Mouse (Mus musculus): ENCODE measurements at regions not wholly inside any gene's neighbourhood (a gene's known extent, or its start where the extent isn't known, plus 50 kb on each side); places are given as distances from the start of the nearest gene placed in this dataset.

DNA sequence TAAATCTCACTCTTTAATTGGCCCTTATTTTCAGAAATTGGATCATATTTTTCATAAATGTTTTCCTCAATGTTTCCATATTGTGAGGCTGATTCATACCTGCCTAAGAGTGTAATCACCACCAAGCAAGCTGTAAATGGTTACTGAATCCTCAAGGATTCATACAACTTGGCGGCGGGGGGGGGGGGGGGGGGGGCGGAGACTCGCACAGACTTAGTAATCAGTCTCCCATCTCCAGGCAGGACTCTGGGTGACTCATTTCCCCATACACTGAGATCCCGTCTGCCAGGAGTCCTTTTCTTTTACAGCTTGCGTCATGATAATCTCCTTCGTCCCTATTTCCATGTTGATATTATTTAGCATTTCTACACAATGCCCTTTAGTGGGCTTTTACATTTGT is 624.7 kb downstream of the Nedd1 start:
- TF ChIP-seq CTCF (IDR thresholded peaks at IDR 0.05; ENCODE audit: extremely low read depth, insufficient read depth, low read length) (no peak), POLR2A (IDR thresholded peaks at IDR 0.05; ENCODE audit: extremely low read depth, insufficient read depth, low read length) (no peak)

Measured in cortical plate, adult 2 months (tissue).